Mouse (Mus musculus) embryo, embryonic 11.5 days (tissue): Measurements from ENCODE around the gene Slc26a1.
A peak's percentile ranks its signal among the peaks of the same experiment; 100 is the strongest.

ENCODE experiments used
- DNase-seq: peaks from one replicate; pipeline ENCODE4 v3.0.0-alpha.2; 2012; ENCODE audit warnings: low read depth, low spot score

Slc26a1 gene

DNA sequence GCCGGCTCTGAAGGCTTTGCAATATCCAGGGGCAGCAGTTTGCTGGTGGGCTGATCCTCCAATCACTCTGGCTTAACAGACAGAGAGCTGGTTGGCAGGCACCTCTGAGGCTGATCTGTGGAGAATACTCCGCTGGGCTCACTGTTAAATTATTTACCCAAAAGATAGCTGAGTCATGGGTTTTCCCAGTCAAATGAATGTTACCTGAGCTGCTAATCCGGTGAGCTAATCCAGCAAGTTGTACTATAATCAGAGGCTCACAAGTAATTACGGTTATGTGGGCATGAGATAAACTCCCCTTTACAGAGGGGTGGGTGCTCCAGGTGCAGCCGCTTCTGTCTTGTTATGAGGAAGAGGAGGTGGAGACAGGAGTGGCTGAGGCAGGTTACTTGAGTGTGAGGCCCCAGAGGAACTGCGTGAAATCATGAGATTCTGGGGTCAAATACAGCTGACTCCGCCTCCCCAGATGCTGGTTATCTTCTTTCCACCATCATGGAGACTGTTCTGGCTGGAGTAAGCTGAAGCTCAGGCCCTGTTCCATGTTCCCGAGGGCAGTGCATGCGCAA lies at the start of gene Slc26a1:
Gene Slc26a1 (minus strand): TSS at position 319 of the 566 bp plus-strand sequence.
- DNase-seq = no peak

DNA sequence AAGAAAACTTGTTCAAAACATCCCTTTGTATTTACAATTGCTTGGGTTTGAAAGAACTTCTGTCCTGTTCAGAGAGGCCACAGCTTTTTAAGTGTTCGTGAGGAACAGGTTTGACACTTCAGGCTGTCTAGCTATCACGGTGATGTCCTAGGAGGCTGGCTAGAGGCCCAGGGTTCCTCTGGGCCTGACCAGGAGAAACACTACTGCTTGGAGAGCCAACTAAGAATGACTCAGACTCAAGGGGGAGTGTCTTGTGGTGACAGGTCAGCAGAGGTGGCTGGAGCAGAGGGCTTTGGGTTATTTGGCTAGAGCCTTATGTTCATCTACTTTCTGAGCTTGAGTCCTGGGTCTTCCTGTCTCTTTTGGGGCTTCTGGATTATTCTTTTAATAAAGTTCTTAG lies 48.6 kb upstream of the Slc26a1 start:
- no peak for DNase-seq

DNA sequence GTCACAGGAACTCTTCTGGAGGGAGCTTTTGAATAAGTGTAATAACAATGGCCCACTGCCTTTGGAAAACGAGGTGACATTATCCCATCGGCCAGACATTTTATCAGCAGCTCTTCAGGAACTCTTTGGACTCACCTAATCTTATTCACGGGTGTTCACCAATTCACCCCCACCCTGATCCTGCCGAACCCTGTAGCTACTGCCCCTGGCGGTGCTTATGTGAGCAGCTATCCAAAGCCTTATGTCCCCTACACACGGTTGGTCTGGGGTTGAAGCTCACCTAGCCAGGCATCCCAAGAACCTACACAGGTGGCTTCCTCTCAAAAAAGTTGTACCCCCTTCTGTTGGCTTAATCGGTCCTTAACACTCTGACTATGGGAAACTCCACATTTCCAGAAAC lies 44.4 kb upstream of the Slc26a1 start:
- DNase-seq = no peak

DNA sequence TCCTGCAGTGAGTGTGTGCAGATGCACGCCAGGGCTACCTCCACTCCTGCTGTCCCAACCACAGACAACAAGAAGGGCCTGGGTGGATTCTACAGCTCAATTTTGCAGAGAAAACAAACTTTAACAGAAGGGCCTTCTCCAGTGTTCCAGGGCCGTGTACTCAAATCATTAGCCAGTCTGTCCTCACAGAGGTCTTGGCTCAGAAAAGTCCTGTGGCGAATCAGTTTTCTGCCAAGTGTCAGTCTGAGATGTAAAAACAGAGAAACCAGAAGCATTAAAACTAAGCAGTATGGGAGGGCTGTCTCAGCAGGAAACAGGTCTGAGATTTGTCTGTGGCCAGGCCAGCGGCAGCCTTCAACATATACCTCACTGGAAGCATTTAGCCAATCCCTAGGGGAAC lies 42.7 kb upstream of the Slc26a1 start:
- DNase-seq = no peak

DNA sequence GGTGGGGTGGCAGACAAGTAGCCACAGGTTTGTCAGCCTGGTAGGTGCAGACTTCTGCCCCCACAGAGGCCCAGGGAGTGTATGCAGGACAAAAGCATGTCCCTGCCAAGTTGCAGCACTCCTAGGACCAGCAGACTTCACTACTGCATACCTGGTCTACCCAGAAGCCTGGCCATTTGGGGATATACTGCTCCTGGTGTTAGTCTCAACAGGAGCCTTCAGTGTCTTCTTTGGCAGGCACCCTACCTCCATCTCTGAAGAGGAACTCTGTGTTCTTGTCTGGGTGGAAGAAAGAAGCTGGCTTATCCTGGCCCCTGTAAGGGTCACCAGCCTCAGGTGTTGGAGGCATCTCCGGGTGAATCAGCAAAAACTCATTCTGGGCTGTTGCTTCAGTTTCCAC lies 40.6 kb upstream of the Slc26a1 start:
- no peak for DNase-seq

DNA sequence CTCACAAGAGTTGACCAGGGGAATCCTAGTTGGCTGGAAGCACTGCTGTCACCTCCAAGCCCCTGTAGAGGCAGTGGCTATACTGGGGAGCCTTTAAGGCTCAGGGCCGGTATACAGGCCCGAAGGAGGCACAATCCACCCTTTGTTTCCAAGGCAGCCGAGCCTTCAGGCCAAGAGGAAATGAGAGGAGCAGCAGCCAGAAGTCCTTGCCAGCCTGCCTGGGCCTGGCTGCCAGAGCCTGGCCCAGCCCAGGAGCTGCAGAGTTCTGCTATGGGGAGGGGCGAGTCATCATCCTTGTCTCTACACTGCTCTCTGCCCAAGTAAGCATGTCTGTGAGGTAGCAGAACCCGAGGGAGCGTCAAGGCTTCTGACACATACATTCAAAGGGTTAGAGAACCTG lies 38.8 kb upstream of the Slc26a1 start:
- DNase-seq = no peak

DNA sequence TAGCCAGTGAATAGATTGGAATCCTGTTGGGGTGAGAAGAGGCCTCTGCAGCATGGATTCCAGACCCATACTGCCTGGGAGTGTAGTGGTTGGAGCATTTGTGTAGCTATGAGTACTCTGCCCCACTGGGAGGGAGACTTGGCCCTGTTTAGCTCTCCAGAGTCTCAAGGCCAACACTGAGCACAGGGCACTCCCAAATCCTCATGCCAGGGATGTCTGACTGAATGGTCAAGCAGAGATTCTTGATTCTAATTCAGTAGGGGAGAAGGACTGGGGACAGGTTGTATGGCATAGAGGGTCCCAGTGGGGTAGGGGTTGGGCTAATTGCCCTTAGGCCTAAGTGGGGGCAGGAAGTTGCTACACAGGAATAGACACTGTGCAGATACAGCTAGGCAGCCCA lies 38.3 kb upstream of the Slc26a1 start:
- DNase-seq = no peak

DNA sequence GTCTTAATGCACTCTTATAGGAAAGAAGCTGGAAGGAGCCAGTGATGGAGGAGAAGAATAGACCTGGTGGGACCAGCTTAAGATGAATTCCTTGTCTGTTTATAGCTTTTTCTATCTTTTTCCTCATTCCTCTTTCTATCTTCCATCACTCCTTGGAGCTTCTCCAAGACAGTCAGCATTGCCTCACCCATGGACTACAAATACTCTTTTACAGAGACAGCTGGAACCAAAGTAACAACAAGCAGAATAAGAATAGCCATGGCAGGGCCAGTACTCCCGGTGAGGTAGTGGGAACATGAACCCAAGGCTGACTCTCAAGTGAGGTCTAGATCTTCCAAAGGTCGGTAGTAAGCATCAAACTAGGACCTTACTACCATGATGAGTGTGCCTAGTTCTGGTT lies 37.7 kb upstream of the Slc26a1 start:
- DNase-seq = no peak

DNA sequence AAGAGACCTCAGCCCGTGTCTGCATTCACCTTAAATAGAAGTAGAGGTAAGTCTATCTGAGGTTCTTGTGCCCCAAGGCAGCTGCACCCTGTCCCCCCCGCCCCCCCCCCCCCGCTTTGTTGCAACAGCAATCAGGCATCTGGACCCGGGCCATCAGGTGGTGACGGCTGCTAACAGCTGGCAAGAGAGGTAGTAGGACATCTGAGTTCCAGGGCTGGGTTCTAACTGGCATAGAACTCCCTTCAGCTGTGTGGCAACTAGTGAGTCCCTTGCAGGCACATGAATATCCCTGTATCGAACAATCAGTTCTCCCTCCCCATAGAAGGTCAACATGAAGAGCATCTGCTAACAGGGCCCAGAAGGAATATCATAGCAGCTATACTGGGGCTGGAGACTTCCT lies 36.6 kb upstream of the Slc26a1 start:
- no peak for DNase-seq

DNA sequence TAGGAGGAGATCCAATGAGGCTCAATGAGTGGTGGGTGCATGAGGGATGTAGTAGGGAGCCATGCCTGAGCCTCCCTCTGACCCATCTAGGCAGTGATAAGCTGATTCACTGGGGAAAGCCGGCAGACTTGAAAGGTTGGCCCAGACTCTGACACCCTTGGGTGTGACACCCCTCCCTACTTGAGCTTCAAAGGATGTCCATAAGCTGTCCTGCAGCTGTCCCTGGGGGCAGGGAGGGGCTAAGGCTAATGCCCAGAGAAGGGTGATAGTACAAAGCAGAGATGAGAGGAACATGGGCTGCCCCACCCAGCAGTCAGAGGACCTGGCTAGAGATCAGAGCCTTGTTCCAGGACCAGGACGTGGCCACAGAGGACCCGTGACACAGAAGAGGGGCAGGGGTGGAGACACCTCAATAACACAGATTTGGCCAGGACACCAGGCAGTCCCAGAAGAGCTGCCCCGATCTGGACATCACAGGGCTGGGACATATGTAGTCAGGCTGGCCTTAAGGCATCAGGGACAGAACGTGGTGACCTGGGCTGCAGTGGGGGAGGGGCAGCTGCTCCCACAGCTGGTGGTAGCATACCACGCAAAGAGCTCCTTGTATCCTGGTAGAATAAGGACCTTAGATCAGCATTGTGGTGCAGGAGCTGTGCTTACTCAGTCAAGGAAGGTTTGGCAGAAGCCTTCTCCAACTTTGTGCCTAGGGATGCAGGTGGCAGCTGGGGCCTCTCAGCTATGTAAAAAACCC lies 33.8 kb upstream of the Slc26a1 start:
- no peak for DNase-seq

DNA sequence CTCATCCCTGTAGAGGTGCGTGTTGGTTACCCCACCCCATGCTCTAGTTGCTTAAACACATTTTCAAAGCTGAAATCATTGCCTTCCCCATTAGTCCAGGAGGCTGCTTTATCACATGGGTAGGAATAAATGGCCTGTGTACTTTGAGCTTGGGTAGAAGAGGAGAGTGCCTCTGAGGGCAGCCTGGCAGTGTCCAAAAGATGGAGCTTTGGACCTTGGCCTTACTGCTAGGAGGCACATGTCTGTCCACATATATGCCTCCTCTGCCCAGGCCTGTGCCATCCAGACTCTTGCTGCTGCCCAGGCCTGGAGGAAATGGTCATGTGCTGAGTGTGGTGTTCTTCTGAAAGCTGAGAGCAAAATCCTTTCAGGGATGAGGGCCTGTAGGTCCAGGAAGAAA lies 33.0 kb upstream of the Slc26a1 start:
- no peak for DNase-seq

DNA sequence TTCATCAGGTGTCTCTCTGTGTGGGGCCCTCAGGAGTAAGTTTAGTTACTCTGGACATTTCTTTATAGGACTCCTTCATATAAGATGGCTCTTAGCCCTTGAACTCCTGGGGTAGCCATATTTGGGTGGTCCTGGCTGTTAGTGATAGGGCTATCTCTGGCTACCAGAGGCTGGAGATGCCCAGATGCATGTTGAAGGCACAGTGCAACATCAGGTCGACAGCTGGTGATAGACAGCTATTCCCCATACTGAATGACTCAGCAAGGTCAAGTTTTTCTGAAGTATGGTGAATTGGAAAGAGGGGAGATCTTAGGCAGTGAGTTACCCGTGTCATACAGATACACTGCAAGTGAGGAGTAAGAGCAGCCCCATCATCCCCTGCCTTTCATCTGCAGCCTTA lies 32.4 kb upstream of the Slc26a1 start:
- DNase-seq = no peak

DNA sequence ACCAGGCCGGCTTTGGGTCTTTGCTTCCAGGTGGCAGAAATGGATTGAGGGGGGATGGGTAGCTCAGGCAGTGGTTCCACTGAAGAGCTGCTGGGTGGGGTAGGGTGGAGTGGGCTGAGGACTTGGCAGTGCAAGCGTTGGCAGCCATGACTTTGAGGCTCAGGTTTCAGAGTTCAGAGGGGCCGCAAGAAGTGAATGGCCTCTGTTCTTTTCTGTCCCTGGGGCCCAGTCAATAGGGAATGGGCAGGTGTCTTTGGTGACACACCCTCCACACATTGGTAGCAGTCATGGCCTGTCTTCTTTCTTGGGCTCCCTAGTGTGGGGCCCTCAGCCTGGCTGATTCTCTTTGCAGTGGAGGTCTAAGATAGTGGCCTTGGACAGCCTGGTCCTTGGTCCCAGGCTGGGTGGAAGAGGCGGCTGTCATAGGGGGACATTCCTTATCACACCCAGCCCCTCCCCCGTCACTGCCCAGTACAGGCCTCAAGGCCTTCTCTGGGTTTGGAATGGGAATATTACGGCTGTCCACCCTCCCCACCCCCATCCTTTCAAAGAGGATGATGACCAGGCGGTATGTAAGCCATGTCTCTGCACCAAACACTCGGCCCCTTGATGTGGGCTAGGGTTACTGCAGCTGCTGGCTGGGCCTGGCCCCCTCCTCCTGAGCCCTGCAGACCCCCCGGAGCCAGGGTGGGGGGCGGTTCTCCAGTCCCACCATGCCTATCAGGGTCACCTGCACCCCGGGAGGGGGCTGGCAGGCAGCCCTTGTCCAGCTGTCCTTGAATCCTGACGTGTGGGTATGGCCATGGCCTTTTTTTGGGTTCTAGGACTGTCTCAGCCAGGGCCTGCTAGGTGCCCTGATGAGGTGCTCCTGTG lies 28.6 kb upstream of the Slc26a1 start:
- DNase-seq = no peak

DNA sequence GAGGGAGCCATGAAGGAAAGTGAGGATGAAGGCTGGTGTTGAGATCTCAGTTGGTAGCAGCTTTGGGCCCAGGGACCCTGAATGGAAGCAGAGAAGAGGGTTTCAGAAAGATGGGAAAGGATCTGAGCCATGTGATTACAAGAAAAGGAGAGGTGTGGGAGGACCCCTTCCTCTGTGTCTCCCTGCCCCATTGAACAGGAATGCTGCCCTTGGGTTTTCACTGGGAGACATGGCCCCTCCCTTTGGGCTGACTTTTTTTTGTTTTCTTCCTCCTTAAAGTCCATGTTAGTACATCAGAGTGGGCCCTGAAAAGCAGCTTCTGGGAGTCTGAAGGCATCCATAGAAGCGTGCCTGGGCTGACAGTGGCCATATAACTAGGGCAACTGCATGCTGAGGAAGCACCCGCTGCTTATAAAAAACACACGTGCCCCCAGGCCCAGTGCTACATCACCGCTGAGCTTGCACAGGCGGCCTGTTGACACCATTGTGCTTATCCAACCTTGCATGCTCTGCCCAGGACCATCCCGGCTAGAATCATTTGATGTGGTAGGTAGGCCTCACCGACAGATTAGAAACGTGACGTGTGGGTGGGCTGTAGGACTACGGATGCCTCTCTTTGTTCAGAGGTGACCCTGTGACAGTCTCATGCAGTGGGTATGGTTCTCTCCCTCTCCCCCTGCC lies 26.1 kb upstream of the Slc26a1 start:
- no peak for DNase-seq

DNA sequence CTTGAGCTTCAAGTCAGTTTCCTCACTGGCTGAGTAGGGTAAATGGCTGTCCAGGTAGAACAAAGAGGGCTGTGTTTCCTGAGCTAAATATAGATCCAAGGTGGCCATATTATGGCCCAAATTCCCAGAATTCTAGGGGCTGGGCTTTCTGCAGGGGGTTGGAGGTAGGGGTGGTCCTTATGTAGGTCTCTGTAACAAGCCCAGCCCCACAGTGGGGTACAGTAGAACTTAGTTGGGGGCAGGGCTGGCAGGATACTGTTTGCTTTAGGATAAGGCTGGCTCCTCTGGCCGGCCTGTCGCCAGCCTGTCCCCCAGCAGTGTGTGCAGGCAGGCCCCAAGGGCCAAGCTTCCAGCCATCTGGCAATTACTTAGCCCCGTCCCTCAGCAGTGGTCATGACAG lies 25.0 kb upstream of the Slc26a1 start:
- no peak for DNase-seq

DNA sequence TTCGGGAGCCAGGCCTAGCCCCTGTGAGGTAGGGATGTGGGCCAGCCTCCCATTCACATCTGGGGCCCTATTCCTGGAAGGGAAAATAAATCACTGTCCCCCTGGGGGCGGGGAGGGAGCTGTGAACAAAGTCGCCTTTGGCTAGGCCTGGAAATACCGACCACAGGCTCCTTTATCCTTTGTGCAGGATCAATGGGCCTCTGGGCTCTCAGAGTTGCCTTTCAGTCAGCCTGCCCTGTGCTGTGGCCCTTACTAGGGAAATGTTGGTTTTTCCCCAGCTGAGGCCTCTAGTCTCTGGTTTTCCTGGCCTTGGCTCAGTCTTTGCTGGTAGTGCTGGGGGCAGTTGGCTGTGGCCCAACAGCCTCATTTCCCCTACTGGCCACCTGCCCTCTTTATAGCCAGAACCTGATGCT lies 22.0 kb upstream of the Slc26a1 start:
- DNase-seq = peak; percentile 54

DNA sequence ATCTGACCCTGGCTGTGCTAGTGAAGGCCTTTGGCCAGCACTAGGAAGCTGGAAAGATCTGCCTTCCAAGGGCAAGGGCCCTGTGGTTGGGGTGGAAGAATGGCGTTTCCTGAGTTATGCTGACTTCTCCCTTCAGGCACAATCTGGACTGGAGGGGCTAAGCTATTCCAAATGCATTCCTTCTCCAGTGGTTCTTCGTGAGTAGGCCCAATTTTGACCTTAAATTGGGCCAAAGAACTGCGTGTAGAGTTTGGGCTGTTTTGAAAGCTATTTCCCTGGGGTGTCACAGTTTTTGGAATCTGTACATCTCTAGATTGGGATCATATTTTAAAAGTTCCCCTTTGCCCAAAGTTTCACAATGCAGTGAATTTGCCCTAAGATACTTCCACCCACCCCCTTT lies 21.2 kb upstream of the Slc26a1 start:
- no peak for DNase-seq

DNA sequence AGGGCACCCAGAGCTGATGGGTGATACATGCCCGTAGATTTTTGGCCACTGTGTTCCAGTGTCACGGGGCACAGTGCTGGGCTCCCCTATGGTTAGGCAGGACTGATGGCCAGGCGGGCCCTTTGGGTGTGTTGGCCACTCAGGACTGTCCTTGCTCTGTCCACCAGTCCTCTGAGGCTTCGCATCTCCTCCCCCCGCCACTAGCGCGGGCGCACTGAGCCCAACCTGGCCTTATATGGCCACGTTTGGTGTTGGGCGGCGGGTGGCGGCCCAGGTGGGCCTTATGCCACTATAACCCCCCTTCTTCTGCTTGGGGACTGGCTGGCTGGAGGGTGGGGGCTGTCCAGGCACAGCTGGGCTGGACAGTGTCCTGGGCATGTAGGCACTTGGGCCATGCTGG lies 20.5 kb upstream of the Slc26a1 start:
- DNase-seq = no peak

DNA sequence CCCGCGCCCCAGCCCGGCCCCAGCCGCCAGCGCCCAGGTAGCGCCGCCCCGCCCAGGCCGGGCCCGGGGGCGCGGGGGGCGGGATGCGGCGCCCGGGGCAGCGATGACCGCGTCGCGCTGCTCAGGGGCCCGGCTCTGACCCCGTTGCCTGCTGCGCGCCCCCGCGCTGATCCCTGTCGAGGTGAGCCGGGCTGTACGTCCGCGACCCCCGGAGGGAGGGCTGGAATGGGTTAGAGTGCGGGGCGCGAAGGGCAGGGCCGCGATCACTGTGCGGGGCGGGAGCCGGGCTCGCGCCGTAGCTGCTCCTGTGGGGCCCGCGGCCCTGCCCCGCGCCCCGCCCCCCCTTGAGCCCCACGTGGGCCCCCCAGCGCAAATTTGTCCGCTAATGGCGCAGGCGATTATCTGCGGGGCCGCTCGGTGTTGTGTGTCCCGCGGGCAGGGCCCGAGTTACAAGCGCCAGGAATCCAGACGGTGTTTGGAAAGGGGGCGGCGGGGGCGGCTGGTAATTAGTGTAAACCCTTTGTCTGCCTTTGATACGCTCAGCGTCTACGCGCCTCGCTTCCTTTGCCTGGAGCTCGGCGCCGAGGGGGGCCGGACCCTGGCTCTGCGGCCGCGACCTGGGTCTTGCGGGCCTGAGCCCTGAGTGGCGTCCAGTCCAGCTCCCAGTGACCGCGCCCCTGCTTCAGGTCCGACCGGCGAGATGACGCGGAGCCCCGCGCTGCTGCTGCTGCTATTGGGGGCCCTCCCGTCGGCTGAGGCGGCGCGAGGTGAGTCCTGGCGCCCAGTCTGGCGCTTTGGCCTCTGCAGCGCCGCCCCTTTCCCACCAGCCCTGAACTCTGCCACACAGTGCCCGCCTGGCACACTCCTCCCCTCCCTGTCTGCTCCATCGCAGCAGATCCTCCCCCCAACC lies 19.2 kb upstream of the Slc26a1 start:
- DNase-seq = no peak

DNA sequence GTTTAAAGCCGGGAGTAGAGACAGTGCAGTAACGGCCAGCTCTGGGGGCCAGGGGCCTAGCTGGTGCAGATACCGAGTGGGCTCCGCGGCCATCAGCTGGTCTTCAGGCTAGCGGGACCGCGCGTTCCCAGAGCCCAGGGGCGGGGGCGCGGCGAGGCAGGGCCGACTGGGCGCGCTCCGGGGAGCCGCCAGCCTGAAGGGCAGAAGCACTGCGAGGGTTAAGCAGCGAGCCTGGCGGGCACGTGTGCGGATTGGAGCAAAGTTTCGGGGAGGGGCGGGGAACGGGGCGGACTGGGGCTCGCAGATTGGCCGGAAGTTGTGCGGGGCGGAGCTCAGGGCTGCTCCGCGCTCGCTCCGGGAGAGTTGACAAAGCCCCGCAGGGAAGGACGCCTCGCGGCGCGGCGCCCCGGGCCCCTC lies 18.5 kb upstream of the Slc26a1 start:
- peak; percentile 88 for DNase-seq

DNA sequence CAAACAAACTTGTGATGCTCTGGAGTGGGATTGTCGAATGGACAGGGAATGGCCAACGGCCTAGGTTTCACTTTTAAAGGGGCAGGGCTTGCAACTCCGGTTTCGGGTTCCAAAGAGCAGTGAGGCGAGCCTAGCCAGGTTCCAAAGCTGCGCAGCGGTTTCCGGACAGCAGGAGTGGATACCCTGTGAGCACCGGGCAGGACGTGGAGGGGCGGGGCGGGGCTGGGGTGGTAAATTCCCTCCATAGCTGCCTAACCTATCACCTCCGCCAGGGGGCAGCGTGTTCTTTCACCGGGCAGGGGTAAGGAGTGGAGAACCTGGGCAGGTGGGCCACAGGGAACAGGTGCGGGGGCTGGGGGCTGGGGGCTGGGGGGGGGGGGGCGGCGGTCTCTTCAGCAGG lies 16.9 kb upstream of the Slc26a1 start, which contains the start of gene Fgfrl1:
Gene Fgfrl1 (plus strand): TSS at position 112 of the 400 bp plus-strand sequence.
- DNase-seq = no peak
